ENCODE assay signal across 13 mouse cellular contexts in genomic region chr2:145783247-145783646, GRCm38 (mm10).
DNase-seq lines count a peak whose midpoint lies in the region; ATAC-seq and TF ChIP-seq lines count a peak whose summit lies in the region.
"Had no signal": no experiment of that assay in that cellular context is flagged by ENCODE, and none has a peak within 500 bp of the region (broad histone marks: within the 10 kb centered on the region; RNA-seq: fewer than 3 reads in every experiment).

No protein-coding gene starts in this region.

- no peak overlapping the region for H3K4me2 ChIP-seq in liver, postnatal 0 days (ENCODE audit: low read depth, low read length)
- no peak overlapping the region for H3K4me2 ChIP-seq in kidney, embryonic 15.5 days
- H3K4me2 ChIP-seq: embryonic facial prominence, embryonic 15.5 days; forebrain, embryonic 15.5 days; neural tube, embryonic 15.5 days had no signal

- no peaks in the 10 kb centered on the region for H3K36me3 ChIP-seq in liver, postnatal 0 days (replicated peaks; ENCODE audit: insufficient read depth, low read length)
- H3K36me3 ChIP-seq in kidney, embryonic 15.5 days = 0 out of 2 replicates have a peak, but pooled peaks cover 8% of the 10 kb centered on the region
- H3K36me3 ChIP-seq: embryonic facial prominence, embryonic 15.5 days; forebrain, embryonic 15.5 days; neural tube, embryonic 15.5 days had no signal

- no peak overlapping the region for H3K9ac ChIP-seq in liver, postnatal 0 days (replicated peaks)
- no peak overlapping the region for H3K9ac ChIP-seq in kidney, embryonic 15.5 days
- H3K9ac ChIP-seq: embryonic facial prominence, embryonic 15.5 days; forebrain, embryonic 15.5 days; neural tube, embryonic 15.5 days had no signal

- 26% methylated on average over 6 of the region's 6 CpGs for WGBS in liver, postnatal 0 days (ENCODE audit: insufficient replicate concordance)
- WGBS in kidney, embryonic 15.5 days = 50% methylated on average over 6 of the region's 6 CpGs

- no peak for ATAC-seq in liver, postnatal 0 days
- no peak for ATAC-seq in kidney, embryonic 15.5 days (replicated peaks; ENCODE audit: low FRiP score)
- ATAC-seq: forebrain, embryonic 15.5 days had no signal

- H3K27ac ChIP-seq in liver, postnatal 0 days (ENCODE audit: low read depth) = no peak overlapping the region
- H3K27ac ChIP-seq in kidney, embryonic 15.5 days = peak overlapping the region; percentile 30
- H3K27ac ChIP-seq: forebrain, embryonic 15.5 days; neural tube, embryonic 15.5 days had no signal

- TF ChIP-seq CTCF in liver, postnatal 0 days (IDR thresholded peaks at IDR 0.05; ENCODE audit: low read depth) = no peak

- H3K4me3 ChIP-seq in liver, postnatal 0 days (ENCODE audit: low read depth, low read length) = no peak overlapping the region
- H3K4me3 ChIP-seq in kidney, embryonic 15.5 days (replicated peaks) = no peak overlapping the region
- H3K4me3 ChIP-seq: embryonic facial prominence, embryonic 15.5 days; forebrain, embryonic 15.5 days; neural tube, embryonic 15.5 days had no signal

- H3K4me1 ChIP-seq in liver, postnatal 0 days (ENCODE audit: insufficient read depth) = peaks cover 7% of the 10 kb centered on the region; the same call in 1 of the 2 replicates
- peaks cover 53% of the 10 kb centered on the region for H3K4me1 ChIP-seq in kidney, embryonic 15.5 days

- TF ChIP-seq EP300 in liver, postnatal 0 days (IDR thresholded peaks at IDR 0.05; ENCODE audit: low read depth) = no peak

- peak; percentile 29 for DNase-seq in adrenal gland, postnatal 10 days
- no peak for DNase-seq in adrenal gland, postnatal 4 days (ENCODE audit: low spot score in 2 of 2)
- DNase-seq in liver, postnatal 0 days = peak; percentile 47
- no peak for DNase-seq in liver
- peak; percentile 52 for DNase-seq in lung, postnatal 14 days
- no peak for DNase-seq in c-Kit-positive CD71-positive TER-119-positive erythroid progenitor cells, embryonic 14.5 days (ENCODE audit: low spot score)
- no peak for DNase-seq in spleen, postnatal 14 days (ENCODE audit: low spot score in 2 of 2)
- DNase-seq: cerebellum, adult 9-10 months; thymus, postnatal 25 days had no signal

- H3K27me3 ChIP-seq in liver, postnatal 0 days (ENCODE audit: insufficient read depth, low read length) = no peaks in the 10 kb centered on the region
- H3K27me3 ChIP-seq in kidney, embryonic 15.5 days = no peaks in the 10 kb centered on the region
- H3K27me3 ChIP-seq: embryonic facial prominence, embryonic 15.5 days; forebrain, embryonic 15.5 days; neural tube, embryonic 15.5 days had no signal

- H3K9me3 ChIP-seq in liver, postnatal 0 days (ENCODE audit: low read length) = no peaks in the 10 kb centered on the region
- H3K9me3 ChIP-seq in kidney, embryonic 15.5 days (replicated peaks) = no peaks in the 10 kb centered on the region
- H3K9me3 ChIP-seq: embryonic facial prominence, embryonic 15.5 days; forebrain, embryonic 15.5 days; neural tube, embryonic 15.5 days had no signal

Comparison
In these comparisons a context has a peak if more than half of its experiments do, and no peak if none do; other contexts are left out.
1. DNase-seq: peak in adrenal gland, postnatal 10 days (single experiment), liver, postnatal 0 days (single experiment) and lung, postnatal 14 days (single experiment); none in adrenal gland, postnatal 4 days (0 of 2), liver (single experiment), c-Kit-positive CD71-positive TER-119-positive erythroid progenitor cells, embryonic 14.5 days (single experiment) and spleen, postnatal 14 days (0 of 2).